Mouse (Mus musculus): ENCODE measurements around the gene Tmem161b. TPM values are rescaled to one million over a fixed set of nuclear protein-coding genes. Genes with fewer than 3 reads are reported as not detected.
"Not testable (repeated sequence)": the region's sequence is repeated elsewhere in the genome, so short reads cannot be mapped to it uniquely, and the experiment has no call there.

The Tmem161b gene
- polyA plus RNA-seq (2011; ENCODE audit: insufficient read length, low read depth, missing spikeins), result 15.9 and 16.7 TPM in 2 replicates

DNA sequence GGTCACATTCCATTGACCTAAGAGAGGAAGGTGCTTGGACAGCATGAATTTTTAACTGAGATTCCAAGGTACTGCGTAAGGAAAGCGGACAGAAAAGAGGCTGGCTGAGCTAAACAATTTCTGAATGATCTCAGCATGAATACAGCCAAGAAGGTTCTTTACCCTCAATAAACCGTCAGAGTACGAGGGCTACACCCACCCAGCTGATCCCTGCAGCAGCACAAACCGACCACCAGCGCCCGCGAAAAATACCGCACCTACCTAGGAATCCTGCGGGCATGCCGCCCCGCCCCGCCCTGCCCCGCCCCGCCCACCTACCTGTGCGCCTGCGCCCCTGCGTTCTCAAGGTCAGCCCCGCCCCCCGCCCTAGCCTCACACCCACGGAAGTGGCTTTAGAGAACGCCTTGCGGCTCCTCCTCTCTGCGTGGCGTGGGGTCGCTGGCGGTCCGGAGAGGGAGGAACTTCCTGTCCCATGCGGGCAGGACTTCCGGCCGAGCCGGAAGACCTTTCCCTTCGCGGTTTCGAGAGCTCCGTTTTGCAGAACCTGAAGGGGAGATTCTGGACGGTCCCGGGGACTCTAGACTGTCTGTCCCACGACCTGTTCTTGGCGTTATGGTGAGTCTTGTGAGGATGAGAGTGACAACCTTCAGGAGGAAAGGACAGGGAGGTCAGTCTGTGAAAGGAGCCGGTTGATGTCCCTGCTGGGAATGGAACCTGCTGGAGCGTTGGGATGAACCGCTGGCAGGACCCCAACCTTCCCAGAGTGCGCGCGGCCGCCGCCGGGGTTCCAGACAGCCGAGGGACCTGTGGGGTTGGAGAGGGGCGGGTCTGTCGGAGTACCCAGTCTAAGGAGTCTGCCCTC lies at the start of gene Tmem161b:
Gene Tmem161b (plus strand): TSS at position 477 of the 862 bp plus-strand sequence.
- no peaks in the 10 kb centered on the region for H3K4me1 ChIP-seq (ENCODE audit: control insufficient read depth, insufficient read depth, low read length)
- no peak for TF ChIP-seq CTCF (IDR thresholded peaks at IDR 0.05; ENCODE audit: borderline replicate concordance, insufficient read depth, low read length)
- peak; percentile 71 for TF ChIP-seq POLR2A (IDR thresholded peaks at IDR 0.05; ENCODE audit: low read depth, low read length)
- H3K27ac ChIP-seq (ENCODE audit: insufficient read depth, low read length), result no peak within 1 kb of the TSS
- H3K4me3 ChIP-seq (ENCODE audit: insufficient read depth, low read length), result peak within 1 kb of the TSS; percentile 94

DNA sequence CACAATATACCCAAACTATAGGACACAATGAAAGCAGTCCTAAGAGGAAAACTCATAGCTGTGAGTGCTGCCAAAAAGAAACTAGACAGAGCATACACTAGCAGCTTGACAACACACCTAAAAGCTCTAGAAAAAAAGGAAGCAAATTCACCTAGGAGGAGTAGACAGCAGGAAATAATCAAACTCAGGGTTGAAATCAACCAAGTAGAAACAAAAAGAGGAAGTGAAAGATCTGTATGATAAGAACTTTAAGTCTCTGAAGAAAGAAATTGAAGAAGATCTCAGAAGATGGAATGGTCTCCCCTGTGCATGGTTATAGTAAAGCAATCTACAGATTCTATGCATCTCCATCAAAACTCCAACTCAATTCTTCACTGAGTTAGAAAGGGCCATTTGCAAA lies 36.3 kb upstream of the Tmem161b start:
- not testable (repeated sequence) for H3K27ac ChIP-seq (ENCODE audit: insufficient read depth, low read length); H3K4me3 ChIP-seq (ENCODE audit: insufficient read depth, low read length); H3K4me1 ChIP-seq (ENCODE audit: control insufficient read depth, insufficient read depth, low read length)

DNA sequence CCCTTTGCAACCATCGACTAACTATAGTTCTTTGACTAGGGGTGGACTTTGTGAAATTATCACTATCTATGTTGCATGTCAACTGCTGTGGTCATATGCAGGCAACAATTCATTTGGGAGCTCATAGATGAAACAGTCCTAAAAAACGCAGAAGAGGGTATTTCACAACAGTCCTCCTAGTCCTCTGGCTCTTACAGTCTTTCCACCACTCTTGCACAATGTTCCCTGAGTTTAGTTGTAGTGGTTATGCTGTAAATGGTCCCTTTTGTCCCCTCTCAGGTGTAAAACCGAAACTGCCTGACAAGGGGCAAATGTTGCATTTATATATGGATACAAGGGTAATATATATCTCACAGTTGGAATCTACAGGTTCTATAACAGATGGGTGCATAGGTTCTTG lies 29.4 kb upstream of the Tmem161b start:
- H3K4me3 ChIP-seq (ENCODE audit: insufficient read depth, low read length), result no peak overlapping the region
- H3K4me1 ChIP-seq (ENCODE audit: control insufficient read depth, insufficient read depth, low read length), result no peaks in the 10 kb centered on the region
- H3K27ac ChIP-seq (ENCODE audit: insufficient read depth, low read length), result no peak overlapping the region
- TF ChIP-seq POLR2A (IDR thresholded peaks at IDR 0.05; ENCODE audit: low read depth, low read length), result no peak
- no peak for TF ChIP-seq CTCF (IDR thresholded peaks at IDR 0.05; ENCODE audit: borderline replicate concordance, insufficient read depth, low read length)

GRCm38 (mm10) chr13:84222682-84222992 lies 541 bp downstream of the Tmem161b start:
- Histone ChIP-seq H3K4me3 (ENCODE audit: insufficient read depth, low read length) (peak overlapping the region; percentile 94), H3K4me1 (ENCODE audit: control insufficient read depth, insufficient read depth, low read length) (no peaks in the 10 kb centered on the region), H3K27ac (ENCODE audit: insufficient read depth, low read length) (no peak overlapping the region)
- no peak for TF ChIP-seq CTCF (IDR thresholded peaks at IDR 0.05; ENCODE audit: borderline replicate concordance, insufficient read depth, low read length)
- no peak for TF ChIP-seq POLR2A (IDR thresholded peaks at IDR 0.05; ENCODE audit: low read depth, low read length)

- H3K4me1 ChIP-seq (ENCODE audit: control insufficient read depth, insufficient read depth, low read length), result no peaks in the 10 kb centered on the region
- TF ChIP-seq CTCF (IDR thresholded peaks at IDR 0.05; ENCODE audit: borderline replicate concordance, insufficient read depth, low read length), result no peak
- TF ChIP-seq POLR2A (IDR thresholded peaks at IDR 0.05; ENCODE audit: low read depth, low read length), result no peak
- H3K4me3 ChIP-seq (ENCODE audit: insufficient read depth, low read length), result peak overlapping the region; percentile 94
- H3K27ac ChIP-seq (ENCODE audit: insufficient read depth, low read length), result no peak overlapping the region
These were observed 922 bp downstream of the Tmem161b start for GRCm38 (mm10) chr13:84223018-84223417.

GRCm38 (mm10) chr13:84234019-84234418 lies 11.9 kb downstream of the Tmem161b start:
- H3K4me1 ChIP-seq (ENCODE audit: control insufficient read depth, insufficient read depth, low read length), result no peaks in the 10 kb centered on the region
- H3K4me3 ChIP-seq (ENCODE audit: insufficient read depth, low read length), result no peak overlapping the region
- TF ChIP-seq POLR2A (IDR thresholded peaks at IDR 0.05; ENCODE audit: low read depth, low read length), result no peak
- no peak for TF ChIP-seq CTCF (IDR thresholded peaks at IDR 0.05; ENCODE audit: borderline replicate concordance, insufficient read depth, low read length)
- H3K27ac ChIP-seq (ENCODE audit: insufficient read depth, low read length), result no peak overlapping the region

- no peak for TF ChIP-seq CTCF (IDR thresholded peaks at IDR 0.05; ENCODE audit: borderline replicate concordance, insufficient read depth, low read length)
- no peak for TF ChIP-seq POLR2A (IDR thresholded peaks at IDR 0.05; ENCODE audit: low read depth, low read length)
- H3K4me1 ChIP-seq (ENCODE audit: control insufficient read depth, insufficient read depth, low read length), result no peaks in the 10 kb centered on the region
- H3K4me3 ChIP-seq (ENCODE audit: insufficient read depth, low read length), result no peak overlapping the region
- H3K27ac ChIP-seq (ENCODE audit: insufficient read depth, low read length), result no peak overlapping the region
These were observed 14.7 kb downstream of the Tmem161b start for GRCm38 (mm10) chr13:84236768-84237167.

GRCm38 (mm10) chr13:84238184-84238583 lies 16.1 kb downstream of the Tmem161b start:
- TF ChIP-seq POLR2A (IDR thresholded peaks at IDR 0.05; ENCODE audit: low read depth, low read length) (no peak), CTCF (IDR thresholded peaks at IDR 0.05; ENCODE audit: borderline replicate concordance, insufficient read depth, low read length) (no peak)
- Histone ChIP-seq H3K27ac (ENCODE audit: insufficient read depth, low read length) (no peak overlapping the region), H3K4me3 (ENCODE audit: insufficient read depth, low read length) (no peak overlapping the region), H3K4me1 (ENCODE audit: control insufficient read depth, insufficient read depth, low read length) (no peaks in the 10 kb centered on the region)

- no peak for TF ChIP-seq POLR2A (IDR thresholded peaks at IDR 0.05; ENCODE audit: low read depth, low read length)
- no peak for TF ChIP-seq CTCF (IDR thresholded peaks at IDR 0.05; ENCODE audit: borderline replicate concordance, insufficient read depth, low read length)
- Histone ChIP-seq H3K27ac (ENCODE audit: insufficient read depth, low read length) (no peak overlapping the region), H3K4me3 (ENCODE audit: insufficient read depth, low read length) (no peak overlapping the region), H3K4me1 (ENCODE audit: control insufficient read depth, insufficient read depth, low read length) (no peaks in the 10 kb centered on the region)
These were observed 26.0 kb downstream of the Tmem161b start for GRCm38 (mm10) chr13:84248065-84248464.

DNA sequence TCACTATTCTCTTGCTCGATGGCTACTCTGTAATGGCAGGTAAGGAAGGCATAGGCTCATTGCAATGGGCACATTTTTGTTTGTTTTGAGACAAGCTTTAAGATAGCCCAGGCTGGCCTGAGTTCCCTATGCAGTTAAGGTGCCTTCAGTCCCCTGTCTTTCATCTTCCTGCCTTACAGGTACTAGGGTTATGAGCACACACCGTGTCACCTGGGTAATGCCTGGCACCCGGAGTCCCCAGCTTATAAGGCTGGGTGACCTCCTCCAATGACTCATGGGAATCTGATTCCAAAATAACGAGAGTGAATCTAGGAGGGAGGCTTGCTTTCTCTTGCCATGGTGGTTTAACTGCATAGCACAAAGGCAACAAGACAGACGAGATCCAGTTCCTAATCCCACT lies 29.2 kb downstream of the Tmem161b start:
- TF ChIP-seq POLR2A (IDR thresholded peaks at IDR 0.05; ENCODE audit: low read depth, low read length) (no peak), CTCF (IDR thresholded peaks at IDR 0.05; ENCODE audit: borderline replicate concordance, insufficient read depth, low read length) (no peak)
- no peaks in the 10 kb centered on the region for H3K4me1 ChIP-seq (ENCODE audit: control insufficient read depth, insufficient read depth, low read length)
- no peak overlapping the region for H3K4me3 ChIP-seq (ENCODE audit: insufficient read depth, low read length)
- no peak overlapping the region for H3K27ac ChIP-seq (ENCODE audit: insufficient read depth, low read length)
